Mouse (Mus musculus) fat pad, adult 2 months (tissue): ENCODE measurements around the gene Mrpl48.

ENCODE experiments used
- DNase-seq: peaks from one replicate; pipeline ENCODE4 v3.0.0-alpha.2; 2011; ENCODE audit warnings: low read depth, low spot score; ENCODE audit errors: extremely low read depth

Gene Mrpl48

DNA sequence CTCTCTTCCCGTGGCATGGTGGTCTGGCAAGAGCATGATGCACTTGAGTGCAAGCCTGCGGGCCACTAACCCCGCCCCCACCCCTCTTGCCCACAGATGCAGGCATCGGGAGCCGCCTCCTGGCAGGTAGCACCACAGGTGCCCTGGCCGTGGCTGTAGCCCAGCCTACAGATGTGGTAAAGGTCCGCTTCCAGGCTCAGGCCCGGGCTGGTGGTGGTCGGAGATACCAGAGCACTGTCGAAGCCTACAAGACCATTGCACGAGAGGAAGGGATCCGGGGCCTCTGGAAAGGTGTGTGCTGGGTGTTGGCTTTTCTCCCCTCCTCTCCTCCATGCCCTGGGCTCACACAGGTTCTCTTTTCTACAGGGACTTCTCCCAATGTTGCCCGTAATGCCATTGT is 110.1 kb downstream of the Mrpl48 start:
- DNase-seq = no peak

GRCm38 (mm10) chr7:100497402-100497801 is 110.7 kb downstream of the Mrpl48 start:
- DNase-seq = no peak

DNA sequence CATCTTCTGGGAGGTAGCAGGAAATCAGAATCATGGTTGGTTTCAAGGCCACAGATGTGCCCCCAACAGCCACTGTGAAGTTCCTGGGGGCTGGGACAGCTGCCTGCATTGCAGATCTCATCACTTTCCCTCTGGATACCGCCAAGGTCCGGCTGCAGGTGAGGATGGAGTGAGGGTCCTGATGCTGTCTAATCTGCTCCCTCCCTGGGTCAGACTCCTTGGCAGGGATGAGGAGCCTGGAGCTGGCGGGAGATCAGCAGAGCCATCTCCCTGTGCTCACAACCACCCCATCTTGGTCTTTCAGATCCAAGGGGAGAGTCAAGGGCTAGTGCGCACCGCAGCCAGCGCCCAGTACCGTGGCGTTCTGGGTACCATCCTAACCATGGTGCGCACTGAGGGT is 111.3 kb downstream of the Mrpl48 start:
- no peak for DNase-seq

GRCm38 (mm10) chr7:100496371-100496770 is 111.7 kb downstream of the Mrpl48 start:
- no peak for DNase-seq
